Mouse (Mus musculus) c-Kit-positive CD71-positive TER-119-positive erythroid progenitor cells, embryonic 14.5 days (primary cell): Measurements from ENCODE around the gene Rnf227.

Source experiments
- DNase-seq: peaks from one replicate; pipeline ENCODE4 v3.0.0-alpha.2; 2013; ENCODE audit warnings: low spot score

The Rnf227 gene

GRCm38 (mm10) chr11:69371601-69372000 is 31.3 kb downstream of the Rnf227 start:
- DNase-seq = no peak

GRCm38 (mm10) chr11:69372056-69372779 is 32.0 kb downstream of the Rnf227 start:
- DNase-seq = no peak

DNA sequence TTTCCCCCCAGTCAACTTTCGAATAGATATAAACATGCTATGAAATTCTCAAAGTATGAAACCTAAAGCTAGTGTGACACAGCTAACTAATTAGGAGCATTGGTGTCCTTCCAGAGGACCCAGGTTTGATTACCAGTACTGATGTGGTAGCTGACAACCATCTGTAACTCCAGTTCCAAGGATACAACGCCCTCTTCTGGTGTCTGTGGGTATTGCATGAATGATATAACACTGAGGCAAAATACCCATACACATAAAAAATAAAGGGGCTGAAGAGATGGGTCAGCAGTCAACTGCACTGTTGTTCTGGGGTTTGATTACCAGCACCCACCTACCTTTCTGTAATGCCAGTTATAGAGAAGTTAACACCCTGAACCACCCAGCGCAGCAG is 32.5 kb downstream of the Rnf227 start:
- DNase-seq = peak; percentile 48

- peak; percentile 71 for DNase-seq
Observed at GRCm38 (mm10) chr11:69373223-69373965, 33.1 kb downstream of the Rnf227 start.

DNA sequence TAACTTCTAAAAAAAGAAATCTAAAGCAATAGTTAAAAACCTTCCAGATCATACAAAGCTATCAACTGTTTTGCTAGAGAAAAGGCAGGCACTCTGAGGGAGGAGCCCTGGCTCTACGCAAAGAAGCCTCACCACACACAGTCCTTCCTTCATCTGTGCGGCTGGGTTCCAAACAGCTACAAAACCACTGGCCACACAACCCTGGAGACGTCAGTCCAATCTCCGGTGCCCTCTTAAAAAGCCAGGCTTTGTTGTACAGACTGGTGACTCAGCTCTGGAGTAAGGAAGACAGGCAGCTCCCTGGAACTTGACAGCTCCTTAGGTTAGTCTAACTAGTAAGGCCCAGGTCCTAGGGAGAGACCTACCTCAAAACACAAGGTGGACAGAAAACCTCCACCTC is 35.4 kb downstream of the Rnf227 start:
- no peak for DNase-seq

DNA sequence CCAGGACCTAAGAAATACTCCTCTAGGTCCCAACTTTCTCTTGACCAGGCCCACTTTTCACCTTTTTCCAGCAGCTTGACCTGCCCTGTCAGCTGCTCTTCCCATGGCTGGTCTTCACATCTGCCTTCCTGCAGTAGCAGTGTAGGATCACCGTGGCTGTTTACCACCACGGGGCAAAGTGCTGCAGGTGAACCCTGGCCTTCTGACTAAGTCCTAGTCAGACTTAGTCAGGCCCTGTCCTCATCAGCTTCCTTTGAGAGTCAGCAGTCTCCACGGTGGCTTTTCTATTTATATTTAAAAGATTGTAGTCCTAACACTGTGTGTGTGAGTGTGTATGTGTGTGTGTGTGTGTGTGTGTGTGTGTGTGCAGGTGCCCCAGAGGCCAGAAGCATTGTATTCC is 37.5 kb downstream of the Rnf227 start:
- DNase-seq = no peak

DNA sequence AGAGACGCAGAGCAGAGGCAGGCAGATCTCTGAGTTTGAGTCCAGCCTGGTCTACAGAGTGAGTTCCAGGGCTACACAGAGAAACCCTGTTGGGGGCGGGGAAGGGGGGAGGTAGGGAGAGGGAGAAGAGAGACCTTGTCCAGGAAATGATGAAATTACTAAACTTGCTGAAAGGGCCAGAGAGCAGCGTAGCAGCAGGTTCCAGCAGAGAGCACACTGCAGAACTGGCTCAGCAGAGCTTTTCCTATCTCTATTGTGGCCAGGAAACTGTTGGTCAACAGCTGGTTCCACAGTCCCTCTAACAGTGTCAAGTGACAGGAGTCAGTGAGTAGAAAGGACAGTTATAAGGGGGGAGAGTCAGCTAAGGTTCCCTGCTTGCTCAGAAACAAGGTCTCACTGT is 39.3 kb downstream of the Rnf227 start:
- DNase-seq = no peak

- no peak for DNase-seq
Observed at GRCm38 (mm10) chr11:69381356-69381755, 41.1 kb downstream of the Rnf227 start.

GRCm38 (mm10) chr11:69382478-69383105 is 42.3 kb downstream of the Rnf227 start:
- DNase-seq = no peak

GRCm38 (mm10) chr11:69384979-69385378 is 44.7 kb downstream of the Rnf227 start:
- DNase-seq = no peak

GRCm38 (mm10) chr11:69386758-69387157 is 46.5 kb downstream of the Rnf227 start:
- no peak for DNase-seq

GRCm38 (mm10) chr11:69388680-69389079 is 48.4 kb downstream of the Rnf227 start:
- DNase-seq = no peak

DNA sequence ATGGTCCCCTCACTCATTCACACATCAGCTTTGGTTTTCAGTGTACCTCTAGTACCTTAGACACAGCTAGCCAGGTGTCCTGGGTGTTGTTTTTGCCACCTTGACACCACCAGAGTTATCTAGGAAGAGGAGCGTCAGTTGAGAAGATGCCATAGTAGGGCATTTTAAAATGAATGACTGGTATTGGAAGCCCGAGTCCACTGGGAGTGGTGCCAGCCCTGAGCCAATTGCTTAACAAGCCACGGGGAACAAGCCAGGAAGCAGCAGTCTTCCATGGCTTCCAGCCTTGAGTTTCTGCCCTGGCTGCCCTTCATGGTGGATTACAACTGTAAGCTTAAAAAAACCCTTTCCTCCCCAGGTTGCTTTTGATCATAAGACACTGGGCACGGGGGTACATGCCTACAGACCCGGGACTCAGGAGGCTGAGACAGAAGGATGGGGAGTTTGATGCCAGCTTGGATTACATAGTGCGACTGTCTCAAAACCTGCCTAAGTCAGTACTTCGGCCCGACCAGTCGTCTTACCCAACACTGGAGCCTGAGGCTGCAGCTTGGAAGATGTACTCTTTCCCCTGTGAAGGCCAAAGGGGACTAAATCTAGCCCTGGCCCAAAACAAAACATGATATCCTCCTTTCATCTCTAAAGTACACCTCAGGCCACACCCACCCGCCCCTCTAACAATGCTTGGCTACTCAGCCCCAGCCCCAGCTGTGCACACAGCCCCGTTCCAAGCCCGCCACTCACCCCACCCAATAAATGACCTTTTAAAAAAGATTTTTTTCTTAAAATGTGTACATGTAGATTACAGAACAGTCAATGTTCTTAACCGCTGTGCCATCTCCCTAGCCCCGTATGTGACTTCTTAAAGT is 49.5 kb downstream of the Rnf227 start:
- DNase-seq = no peak

- peak; percentile 74 for DNase-seq
Observed at GRCm38 (mm10) chr11:69390400-69391034, 50.3 kb downstream of the Rnf227 start.
